Mouse (Mus musculus) limb, embryonic 13.5 days (tissue): Measurements from ENCODE around the gene Rfx8. TPM values are rescaled to one million over a fixed set of nuclear protein-coding genes. Genes with fewer than 3 reads are reported as not detected.

Experiments used
- ATAC-seq: fragments of 200-750 bp; cut with Nextera tagmentation; 2 replicates; pipeline ENCODE4 v1.8.0; 2017; ENCODE audit warnings: low read depth, moderate number of reproducible peaks, moderate TSS enrichment; ENCODE audit not compliant: low FRiP score
- H3K27ac ChIP-seq: fragments of 300-500 bp; sonication (generic); 2 replicates; pipeline ENCODE4 v1.5.1; 2015; ENCODE audit warnings: inconsistent platforms, mild to moderate bottlenecking, moderate library complexity
- H3K27me3 ChIP-seq: fragments of 300-500 bp; sonication (generic); 2 replicates; pipeline ENCODE4 v1.6.1; 2015; ENCODE audit warnings: mild to moderate bottlenecking, inconsistent platforms
- H3K36me3 ChIP-seq: fragments of 300-500 bp; sonication (generic); 2 replicates; pipeline ENCODE4 v1.6.1; 2015; ENCODE audit warnings: inconsistent platforms, mild to moderate bottlenecking, moderate library complexity
- H3K4me1 ChIP-seq: fragments of 300-500 bp; sonication (generic); 2 replicates; pipeline ENCODE4 v1.6.1; 2015; ENCODE audit warnings: inconsistent platforms
- H3K4me2 ChIP-seq: fragments of 300-500 bp; sonication (generic); replicated peaks from 2 replicates; pipeline ENCODE4 v1.6.1; 2015; ENCODE audit warnings: inconsistent platforms, mild to moderate bottlenecking, moderate library complexity
- H3K4me3 ChIP-seq: fragments of 300-500 bp; sonication (generic); 2 replicates; pipeline ENCODE4 v1.5.1; 2015; ENCODE audit warnings: moderate library complexity, mild to moderate bottlenecking, inconsistent platforms
- H3K9ac ChIP-seq: fragments of 300-500 bp; sonication (generic); 2 replicates; pipeline ENCODE4 v1.6.1; 2015; ENCODE audit warnings: mild to moderate bottlenecking, inconsistent platforms
- H3K9me3 ChIP-seq: fragments of 300-500 bp; sonication (generic); 2 replicates; pipeline ENCODE4 v1.6.1; 2016; ENCODE audit warnings: inconsistent platforms
- WGBS: fragments of 180-500 bp; shearing (Covaris S2); methylation state at CpG from one replicate; pipeline ENCODE4 v1.1.7; 2015; 5-methylcytosine and 5-hydroxymethylcytosine counted together
- polyA plus RNA-seq: library from polyadenylated mRNA; unstranded; fragments of >200 nt; fragmentation: Nextera tagmentation; extraction: Ambion mirVana; gene quantifications from 2 replicates; pipeline ENCODE4 v1.2.1, GENCODE M21; 2015

Rfx8 gene
- polyA plus RNA-seq, 1 experiment from 2014 or later, result 1.4 TPM

DNA sequence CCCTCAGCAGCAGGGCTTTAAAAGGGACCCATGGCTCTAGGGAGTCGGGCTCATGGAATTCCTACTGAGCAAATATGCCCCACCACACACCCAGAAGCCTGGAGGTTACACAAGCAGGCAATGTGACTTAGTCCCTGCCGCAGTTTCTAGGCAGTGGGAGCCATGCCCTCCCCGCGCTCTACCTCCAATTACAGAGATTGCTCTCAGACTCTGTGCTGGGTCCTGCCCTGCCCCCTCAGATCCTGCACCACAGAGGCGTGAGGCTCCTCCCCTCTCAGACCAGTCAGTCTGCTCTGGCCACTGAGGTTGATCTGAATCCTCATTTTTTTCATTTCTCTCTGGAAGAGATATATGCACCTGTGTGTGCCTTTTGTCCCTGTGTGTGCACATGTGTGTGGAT lies 84.1 kb downstream of the Rfx8 start:
- H3K36me3 ChIP-seq, result no peaks in the 10 kb centered on the region
- no peak overlapping the region for H3K4me3 ChIP-seq
- ATAC-seq, result no peak
- no peak overlapping the region for H3K4me2 ChIP-seq
- H3K4me1 ChIP-seq, result peaks cover 6% of the 10 kb centered on the region; the same call in 1 of the 2 replicates
- 7% methylated on average over 5 of the region's 5 CpGs for WGBS
- H3K27ac ChIP-seq, result no peak overlapping the region
- H3K27me3 ChIP-seq, result no peaks in the 10 kb centered on the region
- H3K9ac ChIP-seq, result no peak overlapping the region
- H3K9me3 ChIP-seq, result no peaks in the 10 kb centered on the region

DNA sequence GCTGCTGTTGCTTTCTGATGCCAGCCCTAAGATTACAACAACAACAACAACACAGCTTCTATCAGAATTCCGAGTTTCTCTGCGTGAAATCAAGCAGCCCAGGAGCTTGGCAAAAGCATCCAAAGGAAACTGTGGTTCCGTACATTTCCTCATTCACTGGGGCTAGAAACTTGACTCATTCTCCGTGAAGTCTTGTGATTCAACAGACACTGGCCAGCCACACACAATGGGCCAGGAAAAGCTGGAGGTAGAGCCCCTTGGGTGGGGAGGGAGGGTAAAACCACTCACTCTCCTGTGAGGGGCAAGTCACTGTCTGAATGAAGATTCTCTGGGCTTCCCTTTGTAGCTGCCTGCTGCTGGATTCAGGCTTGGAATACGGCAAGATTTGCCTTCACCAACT lies 84.6 kb downstream of the Rfx8 start:
- Histone ChIP-seq H3K36me3 (no peaks in the 10 kb centered on the region), H3K27ac (no peak overlapping the region), H3K4me1 (peaks cover 6% of the 10 kb centered on the region; the same call in 1 of the 2 replicates), H3K4me3 (no peak overlapping the region), H3K9ac (no peak overlapping the region), H3K4me2 (no peak overlapping the region), H3K9me3 (no peaks in the 10 kb centered on the region), H3K27me3 (no peaks in the 10 kb centered on the region)
- ATAC-seq, result no peak
- WGBS, result 46% methylated on average over 5 of the region's 5 CpGs

DNA sequence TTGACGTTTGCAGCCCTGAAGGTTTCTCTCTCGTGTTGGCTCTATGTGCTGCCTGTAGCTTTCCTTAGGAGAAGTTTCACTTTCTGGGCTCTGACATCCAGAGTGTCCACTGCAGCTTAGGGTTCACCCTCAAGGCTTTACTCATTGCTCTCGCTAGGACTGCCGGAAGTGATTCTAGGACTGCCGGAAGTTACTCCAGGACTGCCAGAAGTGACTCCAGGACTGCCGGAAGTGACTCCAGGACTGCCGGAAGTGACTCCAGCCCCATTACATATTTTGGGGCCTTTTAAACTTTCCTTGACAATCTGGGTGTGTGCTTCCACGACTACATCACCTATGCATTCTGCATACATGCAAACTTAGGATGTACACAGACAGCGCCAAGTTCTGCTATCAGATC lies 92.2 kb downstream of the Rfx8 start:
- no peak overlapping the region for H3K4me3 ChIP-seq
- no peak for ATAC-seq
- no peak overlapping the region for H3K4me2 ChIP-seq
- no peak overlapping the region for H3K27ac ChIP-seq
- no peaks in the 10 kb centered on the region for H3K27me3 ChIP-seq
- no peak overlapping the region for H3K9ac ChIP-seq
- 85% methylated on average over 9 of the region's 9 CpGs for WGBS
- H3K36me3 ChIP-seq, result no peaks in the 10 kb centered on the region
- no peaks in the 10 kb centered on the region for H3K9me3 ChIP-seq
- no peaks in the 10 kb centered on the region for H3K4me1 ChIP-seq

DNA sequence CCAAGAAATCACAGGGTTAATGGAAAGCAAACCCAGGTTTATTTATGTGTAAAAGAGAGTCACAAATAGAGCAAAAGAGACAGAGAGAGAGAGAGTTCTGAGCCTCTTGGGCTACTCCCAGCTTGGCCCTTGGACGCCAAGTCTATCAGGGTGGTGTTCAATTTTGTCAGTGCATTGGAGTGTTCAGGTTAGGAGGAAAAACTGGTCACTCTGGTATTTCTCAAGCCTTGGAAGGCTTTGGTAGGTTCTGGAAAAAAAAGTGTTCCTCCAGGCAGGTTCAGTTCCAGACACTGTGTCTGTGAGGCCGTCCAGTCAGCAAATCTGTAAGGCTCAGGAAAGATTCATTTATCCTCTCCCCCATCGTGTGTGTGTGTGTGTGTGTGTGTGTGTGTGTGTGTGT lies 95.3 kb downstream of the Rfx8 start:
- Histone ChIP-seq H3K36me3 (no peaks in the 10 kb centered on the region), H3K9ac (no peak overlapping the region), H3K27ac (no peak overlapping the region), H3K9me3 (peaks cover 3% of the 10 kb centered on the region), H3K4me1 (no peaks in the 10 kb centered on the region), H3K27me3 (no peaks in the 10 kb centered on the region), H3K4me3 (no peak overlapping the region), H3K4me2 (no peak overlapping the region)
- whole genome bisulfite sequencing, result 53% methylated on average over 3 of the region's 3 CpGs
- no peak for ATAC-seq

DNA sequence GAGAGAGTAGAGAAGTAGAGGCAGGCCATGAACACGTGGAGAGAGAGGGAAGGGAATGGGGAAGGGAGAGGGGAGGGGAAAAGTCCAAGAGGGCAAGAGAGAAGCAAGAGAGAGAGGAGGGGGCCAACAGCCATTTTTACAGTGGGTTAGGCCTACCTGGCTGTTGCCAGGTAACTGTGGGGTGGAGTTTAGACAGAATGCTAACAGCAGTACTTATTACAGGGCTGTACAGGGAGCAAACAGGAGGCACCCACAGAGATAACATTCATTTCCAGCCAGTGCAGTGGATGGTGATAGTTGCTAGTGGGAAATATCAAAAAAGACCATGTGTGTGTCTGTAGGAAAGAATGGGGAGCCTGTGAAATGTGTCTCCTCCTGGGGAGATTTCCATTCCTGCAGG lies 97.1 kb downstream of the Rfx8 start:
- ATAC-seq, result no peak
- 59% methylated on average over 1 of the region's 1 CpGs for WGBS
- H3K4me3 ChIP-seq, result no peak overlapping the region
- no peak overlapping the region for H3K27ac ChIP-seq
- H3K9ac ChIP-seq, result no peak overlapping the region
- H3K27me3 ChIP-seq, result no peaks in the 10 kb centered on the region
- H3K9me3 ChIP-seq, result peaks cover 5% of the 10 kb centered on the region
- no peak overlapping the region for H3K4me2 ChIP-seq
- peaks cover 2% of the 10 kb centered on the region; the same call in 1 of the 2 replicates for H3K4me1 ChIP-seq
- no peaks in the 10 kb centered on the region for H3K36me3 ChIP-seq

DNA sequence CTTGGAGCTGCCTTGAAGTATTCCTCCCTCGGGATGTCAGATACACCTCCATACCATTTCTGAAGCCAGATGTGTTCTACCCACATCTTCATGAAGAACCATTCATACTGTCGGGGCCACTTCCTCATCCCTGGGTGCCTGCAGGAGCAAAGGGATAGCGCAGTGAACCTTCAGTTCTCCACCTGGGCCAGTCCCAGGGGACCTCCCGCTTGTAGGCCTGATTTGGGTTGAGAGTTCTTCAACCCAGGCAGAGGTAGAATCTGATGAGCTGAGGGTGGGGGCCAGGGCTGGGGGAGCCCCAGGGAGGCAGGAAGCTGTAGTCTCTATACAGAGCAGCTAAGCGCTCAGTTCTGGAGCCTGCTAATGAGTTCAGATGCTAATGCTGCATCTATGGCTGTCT lies 97.7 kb downstream of the Rfx8 start:
- no peak overlapping the region for H3K4me2 ChIP-seq
- no peak overlapping the region for H3K27ac ChIP-seq
- no peak overlapping the region for H3K4me3 ChIP-seq
- H3K9ac ChIP-seq, result no peak overlapping the region
- WGBS, result 94% methylated on average over 5 of the region's 5 CpGs
- H3K4me1 ChIP-seq, result peaks cover 8% of the 10 kb centered on the region; the same call in 1 of the 2 replicates
- H3K9me3 ChIP-seq, result peaks cover 5% of the 10 kb centered on the region
- no peak for ATAC-seq
- no peaks in the 10 kb centered on the region for H3K36me3 ChIP-seq
- H3K27me3 ChIP-seq, result no peaks in the 10 kb centered on the region

DNA sequence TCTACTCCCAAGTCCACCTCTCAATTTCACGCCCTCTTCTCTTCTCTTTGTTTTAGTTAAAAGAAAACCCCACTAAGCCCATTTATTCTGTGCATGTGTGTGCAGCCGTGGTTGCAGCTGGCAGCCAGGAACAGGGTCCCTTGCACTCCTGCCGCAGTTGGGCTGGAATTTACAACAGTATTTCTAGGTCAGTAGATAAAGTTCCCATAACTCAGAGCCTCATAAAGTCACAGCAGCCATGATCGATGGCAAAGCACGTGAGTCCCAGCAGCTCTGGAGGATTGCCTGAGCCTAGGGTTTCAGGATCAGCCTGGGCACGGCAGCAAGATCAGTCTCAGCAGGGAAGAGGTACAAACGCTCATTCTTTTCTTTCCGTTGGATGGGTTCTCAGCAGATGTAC lies 102.3 kb downstream of the Rfx8 start:
- Histone ChIP-seq H3K27ac (peak overlapping the region; percentile 40; the same call in 1 of the 2 replicates), H3K9ac (no peak overlapping the region), H3K9me3 (peaks cover 5% of the 10 kb centered on the region), H3K4me1 (peaks cover 25% of the 10 kb centered on the region), H3K4me2 (peak overlapping the region; percentile 31; the same call in 1 of the 2 replicates), H3K27me3 (no peaks in the 10 kb centered on the region), H3K4me3 (no peak overlapping the region), H3K36me3 (no peaks in the 10 kb centered on the region)
- WGBS, result 17% methylated on average over 8 of the region's 8 CpGs
- ATAC-seq, result peak; percentile 26; the same call in 1 of the 2 replicates

DNA sequence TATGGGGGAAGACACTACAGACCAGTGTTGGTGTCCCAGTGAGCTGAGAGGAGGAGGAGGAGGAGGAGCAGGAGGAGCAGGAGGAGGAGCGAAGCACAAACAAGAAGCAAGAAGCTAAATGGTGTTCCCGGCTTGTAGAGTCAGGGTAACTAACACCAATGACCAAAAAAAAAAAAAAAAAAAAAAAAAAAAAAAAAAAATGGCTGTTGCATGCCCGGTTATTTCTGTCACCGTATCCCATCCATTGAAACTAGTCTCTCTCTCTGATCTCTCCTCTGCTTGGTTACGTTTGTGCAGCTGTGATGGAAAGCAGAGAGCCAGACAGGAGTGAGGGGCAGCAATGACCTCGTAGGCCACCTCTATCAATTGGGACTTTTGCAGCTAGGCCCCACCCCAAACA lies 105.3 kb downstream of the Rfx8 start:
- 69% methylated on average over 6 of the region's 6 CpGs for WGBS
- no peaks in the 10 kb centered on the region for H3K36me3 ChIP-seq
- no peaks in the 10 kb centered on the region for H3K27me3 ChIP-seq
- H3K9me3 ChIP-seq, result peaks cover 3% of the 10 kb centered on the region
- H3K4me2 ChIP-seq, result no peak overlapping the region
- no peak for ATAC-seq
- peaks cover 28% of the 10 kb centered on the region for H3K4me1 ChIP-seq
- no peak overlapping the region for H3K4me3 ChIP-seq
- H3K9ac ChIP-seq, result no peak overlapping the region
- no peak overlapping the region for H3K27ac ChIP-seq

Other genes with a start within 250 kb of the Rfx8 start
- gene Tbc1d8, start 242.2 kb downstream of the Rfx8 start, polyA plus RNA-seq, result 8.8 and 10.4 TPM in 2 replicates
- gene Cnot11, start 186.0 kb downstream of the Rfx8 start, polyA plus RNA-seq, result 22.9 and 23.2 TPM in 2 replicates
- gene Rnf149, start 143.6 kb downstream of the Rfx8 start, polyA plus RNA-seq, result 27.4 and 27.9 TPM in 2 replicates
- 0.13 and 0.15 TPM in 2 replicates for gene Creg2, start 69.5 kb downstream of the Rfx8 start, polyA plus RNA-seq
- not detected in 2 replicates for gene Gm3646, start 84.3 kb upstream of the Rfx8 start, polyA plus RNA-seq
- 49.3 and 54.9 TPM in 2 replicates for gene Map4k4, start 179.9 kb upstream of the Rfx8 start, polyA plus RNA-seq